Mouse (Mus musculus): Measurements from ENCODE around the gene Gm10272. TPM values are rescaled to one million over a fixed set of nuclear protein-coding genes. Genes with fewer than 3 reads are reported as not detected.

Gene Gm10272
- not detected in 4 replicates for total RNA-seq (2023)

DNA sequence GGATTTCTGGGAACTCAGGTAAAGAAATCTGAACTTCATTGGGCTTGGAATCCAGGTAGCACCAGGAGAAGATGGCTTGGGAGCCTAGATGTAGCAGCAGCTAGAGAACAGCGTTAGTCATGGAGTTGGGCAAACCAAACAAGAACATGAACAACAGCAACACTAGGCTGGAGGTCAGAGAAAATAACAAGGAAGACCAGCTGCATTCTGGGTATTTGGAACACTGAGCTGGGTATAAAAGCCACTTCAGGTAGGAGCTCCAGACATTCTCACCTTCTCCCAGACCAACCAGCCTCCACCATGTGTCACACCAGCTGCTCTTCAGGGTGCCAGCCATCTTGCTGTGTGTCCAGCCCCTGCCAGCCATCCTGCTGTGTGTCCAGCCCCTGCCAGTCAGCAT is at the start of gene Gm10272:
TSS of gene Gm10272 (plus strand) at position 301 of the 400 bp plus-strand sequence.

DNA sequence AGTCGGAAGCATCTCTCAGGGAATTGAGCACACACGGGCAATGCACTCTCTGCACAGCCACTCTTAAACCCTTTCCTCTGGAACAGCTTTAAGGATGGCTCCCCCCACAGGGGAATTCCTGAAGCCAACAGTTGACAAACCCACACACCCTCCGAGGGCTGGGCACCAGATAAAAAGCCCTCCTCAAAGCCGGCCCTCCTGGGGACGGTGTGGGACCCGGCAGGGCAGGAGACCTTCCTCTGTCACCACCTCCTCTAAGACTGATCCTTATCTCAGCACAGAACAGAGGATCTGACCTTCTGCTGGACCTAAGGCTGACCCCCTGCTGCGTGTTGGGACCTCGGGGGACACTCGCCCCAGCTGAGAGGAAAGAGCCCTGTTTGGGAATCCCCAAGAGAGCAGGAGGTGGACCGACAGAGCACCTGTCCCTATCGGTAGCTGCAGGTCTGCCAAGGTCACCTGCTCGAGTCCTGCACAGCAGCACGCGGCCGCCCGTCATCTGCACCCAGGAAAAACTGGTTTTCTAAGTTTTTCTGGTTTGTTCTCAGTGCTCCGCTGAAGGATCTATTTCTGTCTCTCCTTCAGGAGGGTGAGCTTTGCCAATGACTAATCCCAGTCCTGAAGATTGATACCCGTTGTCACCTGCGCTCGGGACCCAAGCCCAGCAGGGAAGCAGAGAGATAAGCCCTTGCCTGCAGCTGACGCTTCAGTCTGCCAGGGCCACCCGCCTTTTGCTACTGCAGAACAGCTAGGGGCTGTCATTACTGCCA is 20.3 kb upstream of the Gm10272 start, which contains the start of gene Tspear:
TSS of gene Tspear (plus strand) at position 675 of the 770 bp plus-strand sequence.

DNA sequence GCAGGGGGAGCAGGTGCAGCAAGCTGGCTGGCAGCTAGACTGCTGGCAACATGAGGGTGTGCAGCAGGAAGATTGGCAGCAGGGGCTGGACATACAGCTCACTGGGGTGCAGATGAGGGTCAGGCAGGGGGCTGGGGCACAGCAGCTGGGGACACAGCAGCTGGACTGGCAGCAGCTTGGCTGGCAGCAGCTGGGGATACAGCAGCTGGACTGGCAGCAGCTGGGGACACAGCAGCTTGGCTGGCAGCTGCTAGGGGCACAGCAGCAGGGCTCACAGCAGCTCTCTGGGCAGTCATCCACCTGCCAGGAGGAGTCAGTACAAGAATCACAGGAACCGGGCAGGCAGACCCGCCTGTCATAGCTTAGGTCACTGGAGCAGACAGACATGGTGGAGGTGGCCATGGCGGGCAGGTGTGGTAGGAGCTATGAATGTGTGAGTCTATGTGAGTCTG is 16.0 kb upstream of the Gm10272 start, which contains the start of gene Gm19402:
TSS of gene Gm19402 (minus strand) at position 402 of the 452 bp plus-strand sequence.

DNA sequence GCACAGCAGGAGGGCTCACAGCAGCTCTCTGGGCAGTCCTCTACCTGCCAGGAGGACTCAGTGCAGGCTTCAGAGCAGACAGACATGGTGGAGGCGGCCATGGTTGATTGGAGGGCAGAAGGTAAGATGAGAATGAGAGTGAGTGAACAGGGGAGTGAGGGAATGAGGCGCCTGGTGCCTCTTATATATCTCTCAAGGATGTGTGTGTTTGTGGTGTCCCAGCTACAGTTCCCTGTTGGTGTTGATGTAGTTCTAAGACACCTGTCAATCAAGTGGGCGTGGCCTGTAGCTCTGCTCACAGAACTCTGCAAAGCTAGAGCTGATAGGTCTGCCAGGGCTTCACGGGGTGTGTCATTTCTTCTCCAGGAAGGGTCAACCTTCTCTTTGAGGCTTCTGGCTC is 9.3 kb upstream of the Gm10272 start, which contains the start of gene Gm9508:
TSS of gene Gm9508 (minus strand) at position 101 of the 400 bp plus-strand sequence.

DNA sequence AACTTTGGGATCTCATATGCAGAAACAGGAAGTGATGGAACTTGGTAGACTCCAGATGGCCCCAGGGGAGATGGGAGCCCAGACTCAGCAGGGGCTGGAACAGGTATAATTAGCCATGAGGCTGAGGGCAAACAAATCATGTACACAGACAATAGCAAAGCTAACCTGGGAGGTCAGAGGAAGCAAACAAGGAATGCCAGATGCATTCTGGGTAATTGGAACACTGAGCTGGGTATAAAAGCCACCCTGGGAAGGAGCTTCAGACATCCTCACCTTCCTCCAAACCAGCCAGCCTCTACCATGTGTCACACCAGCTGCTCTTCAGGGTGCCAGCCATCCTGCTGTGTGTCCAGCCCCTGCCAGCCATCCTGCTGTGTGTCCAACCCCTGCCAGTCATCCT is 4.7 kb downstream of the Gm10272 start, which contains the start of gene Gm10024:
TSS of gene Gm10024 (plus strand) at position 301 of the 400 bp plus-strand sequence.

DNA sequence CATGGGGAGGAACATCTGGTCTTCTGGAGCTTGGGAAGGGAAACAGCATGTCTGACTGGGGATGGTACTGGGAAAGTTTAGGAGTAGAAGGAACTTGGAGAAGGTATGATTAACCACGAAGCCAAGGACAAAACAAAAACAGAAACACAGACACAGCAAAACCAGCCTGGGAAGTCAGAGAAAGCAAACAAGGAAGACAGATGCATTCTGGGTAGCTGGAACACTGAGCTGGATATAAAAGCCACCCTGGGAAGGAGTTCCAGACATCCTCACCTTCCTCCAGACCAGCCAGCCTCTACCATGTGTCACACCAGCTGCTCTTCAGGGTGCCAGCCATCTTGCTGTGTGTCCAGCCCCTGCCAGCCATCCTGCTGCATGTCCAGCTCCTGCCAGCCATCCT is 9.1 kb downstream of the Gm10272 start, which contains the start of gene Gm10142:
TSS of gene Gm10142 (plus strand) at position 301 of the 400 bp plus-strand sequence.

DNA sequence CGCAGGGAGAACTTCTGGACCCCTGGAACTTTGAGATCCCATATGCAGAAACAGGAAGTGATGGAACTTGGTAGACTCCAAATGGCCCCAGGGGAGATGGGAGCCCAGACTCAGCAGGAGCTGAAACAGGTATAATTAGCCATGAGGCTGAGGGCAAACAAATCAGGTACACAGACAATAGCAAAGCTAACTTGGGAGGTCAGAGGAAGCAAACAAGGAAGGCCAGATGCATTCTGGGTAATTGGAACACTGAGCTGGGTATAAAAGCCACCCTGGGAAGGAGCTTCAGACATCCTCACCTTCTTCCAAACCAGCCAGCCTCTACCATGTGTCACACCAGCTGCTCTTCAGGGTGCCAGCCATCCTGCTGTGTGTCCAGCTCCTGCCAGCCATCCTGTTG is 13.9 kb downstream of the Gm10272 start, which contains the start of gene Krtap12-1:
TSS of gene Krtap12-1 (plus strand) at position 301 of the 400 bp plus-strand sequence.

DNA sequence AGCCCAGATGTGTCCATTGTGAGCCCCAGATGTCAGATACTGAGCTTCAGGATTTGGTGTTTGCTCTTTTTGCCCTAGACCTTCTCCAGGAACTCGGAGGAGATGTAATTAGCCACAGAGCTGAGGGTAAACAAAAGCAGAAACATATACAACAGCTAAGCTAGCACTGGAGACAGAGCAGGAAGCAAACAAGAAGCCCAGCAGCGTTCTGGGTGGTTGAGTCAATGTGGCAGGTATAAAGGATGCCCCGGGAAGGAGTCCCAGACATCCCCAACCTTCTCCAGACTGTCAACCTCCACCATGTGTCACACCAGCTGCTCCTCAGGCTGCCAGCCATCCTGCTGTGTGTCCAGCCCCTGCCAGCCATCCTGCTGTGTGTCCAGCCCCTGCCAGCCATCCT is 19.8 kb downstream of the Gm10272 start, which contains the start of gene Gm10100:
TSS of gene Gm10100 (plus strand) at position 301 of the 400 bp plus-strand sequence.

DNA sequence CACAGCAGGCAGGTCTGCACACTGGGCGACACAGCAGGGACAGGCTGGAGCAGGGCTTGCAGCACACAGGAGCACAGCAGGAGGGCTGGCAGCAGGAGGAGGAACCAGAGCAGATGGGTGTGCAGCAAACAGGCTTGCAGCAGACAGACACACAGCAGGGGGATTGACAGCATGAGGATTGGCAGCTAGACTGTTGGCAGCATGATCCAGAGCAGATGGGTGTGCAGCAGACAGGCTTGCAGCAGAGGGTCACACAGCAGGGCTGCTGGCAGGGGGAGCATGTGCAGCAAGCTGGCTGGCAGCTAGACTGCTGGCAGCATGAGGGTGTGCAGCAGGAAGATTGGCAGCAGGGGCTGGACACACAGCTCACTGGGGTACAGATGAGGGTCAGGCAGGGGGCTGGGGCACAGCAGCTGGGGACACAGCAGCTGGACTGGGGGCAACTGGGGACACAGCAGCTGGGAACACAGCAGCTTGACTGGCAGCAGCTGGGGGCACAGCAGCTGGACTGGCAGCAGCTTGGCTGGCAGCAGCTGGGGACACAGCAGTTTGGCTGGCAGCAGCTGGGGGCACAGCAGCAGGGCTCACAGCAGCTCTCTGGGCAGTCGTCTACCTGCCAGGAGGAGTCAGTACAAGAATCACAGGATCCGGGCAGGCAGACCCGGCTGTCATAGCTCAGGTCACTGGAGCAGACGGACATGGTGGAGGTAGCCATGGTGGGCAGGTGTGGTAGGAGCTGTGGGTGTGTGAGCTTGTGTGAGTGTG is 35.7 kb downstream of the Gm10272 start, which contains the start of gene Gm18596:
TSS of gene Gm18596 (minus strand) at position 715 of the 765 bp plus-strand sequence.

DNA sequence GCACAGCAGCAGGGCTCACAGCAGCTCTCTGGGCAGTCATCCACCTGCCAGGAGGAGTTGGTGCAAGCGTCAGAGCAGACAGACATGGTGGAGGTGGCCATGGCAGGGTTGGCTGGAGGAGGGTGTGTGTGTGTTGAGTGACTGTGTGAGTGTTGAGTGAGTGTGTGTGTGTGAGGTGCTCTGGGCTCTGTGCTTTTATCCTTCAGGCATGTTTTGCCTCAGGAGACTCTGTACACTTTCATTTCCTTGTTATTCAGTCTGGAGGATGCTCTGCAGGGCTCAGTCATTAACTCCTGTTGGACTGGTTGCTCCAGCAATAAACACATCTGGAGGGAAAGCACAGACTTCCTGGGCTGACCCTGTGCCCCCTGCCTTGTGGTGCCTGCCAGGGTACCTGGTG is 44.8 kb downstream of the Gm10272 start, which contains the start of gene Gm9736:
TSS of gene Gm9736 (minus strand) at position 101 of the 400 bp plus-strand sequence.

Other genes starting within 250 kb of the Gm10272 start
- 21.0 to 24.1 TPM (median 22.9 TPM) in 4 replicates for gene Fam207a, start 190.8 kb upstream of the Gm10272 start, total RNA-seq (2023)
- 74.3 to 78.8 TPM (median 76.3 TPM) in 4 replicates for gene Itgb2, start 176.4 kb upstream of the Gm10272 start, total RNA-seq (2023)
- 68.7 to 88.1 TPM (median 80.3 TPM) in 4 replicates for gene Pttg1ip, start 124.9 kb upstream of the Gm10272 start, total RNA-seq (2023)
- 59.3 to 66.2 TPM (median 61.2 TPM) in 4 replicates for gene Sumo3, start 100.5 kb upstream of the Gm10272 start, total RNA-seq (2023)
- 3.8 TPM in 1 of 4 replicates, not detected in the others for gene Gm49325, start 100.4 kb upstream of the Gm10272 start, total RNA-seq (2023)
- 36.7 to 55.5 TPM (median 43.1 TPM) in 4 replicates for gene Ube2g2, start 84.4 kb upstream of the Gm10272 start, total RNA-seq (2023)
- gene Tspear, start 20.1 kb upstream of the Gm10272 start, total RNA-seq (2023), result 3.3 to 4.2 TPM (median 3.7 TPM) in 4 replicates
- not detected in 4 replicates for gene Gm19402, start 15.9 kb upstream of the Gm10272 start, total RNA-seq (2023)
- gene Gm9508, start 9.4 kb upstream of the Gm10272 start, total RNA-seq (2023), result not detected in 4 replicates
- gene Gm10024, start 4.8 kb downstream of the Gm10272 start, total RNA-seq (2023), result not detected in 4 replicates
- not detected in 4 replicates for gene Gm10142, start 9.2 kb downstream of the Gm10272 start, total RNA-seq (2023)
- gene Krtap12-1, start 14.0 kb downstream of the Gm10272 start, total RNA-seq (2023), result not detected in 4 replicates
- not detected in 4 replicates for gene Gm10100, start 19.9 kb downstream of the Gm10272 start, total RNA-seq (2023)
- gene Gm18596, start 36.0 kb downstream of the Gm10272 start, total RNA-seq (2023), result not detected in 4 replicates
- gene Gm9736, start 44.7 kb downstream of the Gm10272 start, total RNA-seq (2023), result not detected in 4 replicates
- not detected in 4 replicates for gene Gm3233, start 53.1 kb downstream of the Gm10272 start, total RNA-seq (2023)
- gene Gm3238, start 64.7 kb downstream of the Gm10272 start, total RNA-seq (2023), result not detected in 4 replicates
- gene Gm7138, start 70.3 kb downstream of the Gm10272 start, total RNA-seq (2023), result not detected in 4 replicates
- gene Gm3250, start 75.9 kb downstream of the Gm10272 start, total RNA-seq (2023), result not detected in 4 replicates
- not detected in 4 replicates for gene Gm7137, start 81.6 kb downstream of the Gm10272 start, total RNA-seq (2023)
- gene Gm9639, start 88.5 kb downstream of the Gm10272 start, total RNA-seq (2023), result not detected in 4 replicates
- not detected in 4 replicates for gene Gm19668, start 92.5 kb downstream of the Gm10272 start, total RNA-seq (2023)
- not detected in 4 replicates for gene Gm9507, start 105.2 kb downstream of the Gm10272 start, total RNA-seq (2023)
- not detected in 4 replicates for gene Gm2696, start 108.1 kb downstream of the Gm10272 start, total RNA-seq (2023)
- not detected in 4 replicates for gene Krtap10-4, start 120.5 kb downstream of the Gm10272 start, total RNA-seq (2023)
- not detected in 4 replicates for gene Krtap10-10, start 129.3 kb downstream of the Gm10272 start, total RNA-seq (2023)
- gene Gm36176, start 140.2 kb downstream of the Gm10272 start, total RNA-seq (2023), result not detected in 4 replicates
- not detected in 4 replicates for gene Gm10318, start 146.2 kb downstream of the Gm10272 start, total RNA-seq (2023)
- gene Gm3285, start 155.3 kb downstream of the Gm10272 start, total RNA-seq (2023), result not detected in 4 replicates
- 0.16 to 0.27 TPM in 2 of 4 replicates, not detected in the others for gene Lrrc3, start 195.9 kb downstream of the Gm10272 start, total RNA-seq (2023)